Mouse (Mus musculus): ENCODE data around the gene Kcnj4.
A peak's percentile ranks its signal among the peaks of the same experiment; 100 is the strongest.
"Not testable (repeated sequence)": the region's sequence is repeated elsewhere in the genome, so short reads cannot be mapped to it uniquely, and the experiment has no call there.

The Kcnj4 gene

DNA sequence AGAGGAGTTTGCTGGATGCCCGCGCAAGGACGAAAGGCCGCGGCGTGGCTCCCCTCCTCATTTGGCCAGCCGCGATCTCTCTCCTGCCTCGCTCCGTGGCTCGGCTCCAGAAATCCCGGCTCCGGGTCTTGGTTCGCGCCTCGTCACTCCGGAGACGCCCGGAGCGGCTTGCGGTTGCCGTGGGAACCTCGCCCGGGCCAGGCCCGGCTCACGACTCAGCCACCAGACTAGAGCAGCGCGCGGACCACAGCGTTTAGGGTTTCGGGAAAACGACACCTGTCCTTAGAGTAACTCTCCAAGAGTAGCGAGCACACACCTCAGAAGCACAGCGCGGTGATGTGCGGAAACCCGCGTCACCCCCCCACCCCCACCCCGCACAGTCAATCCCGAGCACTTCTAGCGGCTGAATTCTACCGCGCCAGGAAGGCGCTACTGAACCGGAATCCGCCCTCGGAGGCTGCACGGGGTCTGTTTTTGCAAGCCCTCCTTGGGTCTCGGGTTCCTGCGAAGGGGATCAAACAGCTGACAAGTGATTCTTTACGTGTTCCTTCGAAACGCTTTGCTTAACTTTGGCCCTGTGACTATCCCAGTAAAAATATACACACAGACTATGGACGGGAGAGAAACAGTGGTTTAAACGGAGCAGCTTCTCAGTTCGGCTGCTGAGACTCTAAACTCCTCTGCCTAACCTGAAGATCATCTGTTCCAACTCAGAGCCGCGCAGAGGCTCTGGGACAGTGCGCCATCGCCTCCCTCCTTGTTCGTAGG lies 6.7 kb upstream of the Kcnj4 start:
- peak; percentile 76 for DNase-seq

GRCm38 (mm10) chr15:79510425-79510824 lies 5.4 kb upstream of the Kcnj4 start:
- DNase-seq: no peak

DNA sequence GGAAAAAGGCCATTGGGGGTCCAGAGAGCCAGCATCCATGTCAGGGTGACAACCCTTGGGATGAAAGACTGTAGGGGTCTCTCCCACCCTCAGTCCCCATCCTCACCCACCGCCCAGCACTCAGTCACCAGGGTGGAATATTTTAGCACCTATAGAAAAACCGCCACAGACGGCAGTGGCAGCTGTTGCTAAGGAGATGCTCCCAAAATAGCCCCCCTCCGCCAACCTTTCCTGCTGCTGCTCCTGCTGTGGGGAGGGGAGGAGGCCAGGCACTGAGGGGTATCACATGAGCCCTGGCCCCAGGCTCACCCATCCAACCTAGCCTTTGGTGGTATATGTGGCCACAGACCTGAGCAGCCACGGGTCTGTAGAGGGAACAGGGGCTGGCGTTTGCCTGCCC lies 5.0 kb upstream of the Kcnj4 start:
- no peak for DNase-seq

DNA sequence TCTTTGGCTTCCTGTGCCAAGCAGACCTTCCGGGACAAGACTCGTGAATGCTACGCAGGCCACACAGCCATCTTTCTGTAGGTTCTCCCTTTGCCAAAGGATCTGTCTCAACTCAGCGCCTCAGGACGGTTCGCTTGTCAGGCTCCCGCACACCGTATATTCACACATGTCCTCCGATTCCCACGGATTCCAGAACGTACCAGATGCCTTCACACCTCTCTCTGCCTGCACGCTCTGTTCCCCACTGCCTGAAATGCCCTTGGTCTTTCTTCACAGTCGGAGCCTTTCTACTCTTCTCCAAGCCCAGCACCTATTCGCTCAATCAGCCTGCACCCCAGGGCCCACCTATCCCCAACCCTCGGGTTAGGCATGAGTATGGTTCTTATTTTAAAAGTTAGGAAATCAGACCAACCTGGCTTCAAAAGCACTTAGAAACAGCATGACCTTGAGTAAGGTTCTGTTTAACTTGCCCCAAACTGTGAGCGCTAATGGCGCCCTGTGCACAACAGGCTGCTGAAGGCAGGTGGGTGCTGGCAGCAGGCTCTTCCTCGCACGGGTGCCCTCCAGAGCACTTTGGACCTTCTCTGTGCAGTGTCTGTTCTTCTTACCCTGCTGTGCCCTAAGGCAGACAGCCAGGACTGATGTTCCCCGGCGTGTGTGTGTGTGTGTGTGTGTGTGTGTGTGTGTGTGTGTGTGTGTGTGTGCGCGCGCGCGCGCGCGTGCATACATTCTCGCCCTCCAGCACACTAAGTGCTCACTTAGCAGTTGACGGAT lies 2.2 kb upstream of the Kcnj4 start:
- no peak for DNase-seq

GRCm38 (mm10) chr15:79506460-79506859 lies 1.4 kb upstream of the Kcnj4 start:
- no peak for DNase-seq

- DNase-seq: peak; percentile 86
These were observed 709 bp upstream of the Kcnj4 start for GRCm38 (mm10) chr15:79505616-79506283.

DNA sequence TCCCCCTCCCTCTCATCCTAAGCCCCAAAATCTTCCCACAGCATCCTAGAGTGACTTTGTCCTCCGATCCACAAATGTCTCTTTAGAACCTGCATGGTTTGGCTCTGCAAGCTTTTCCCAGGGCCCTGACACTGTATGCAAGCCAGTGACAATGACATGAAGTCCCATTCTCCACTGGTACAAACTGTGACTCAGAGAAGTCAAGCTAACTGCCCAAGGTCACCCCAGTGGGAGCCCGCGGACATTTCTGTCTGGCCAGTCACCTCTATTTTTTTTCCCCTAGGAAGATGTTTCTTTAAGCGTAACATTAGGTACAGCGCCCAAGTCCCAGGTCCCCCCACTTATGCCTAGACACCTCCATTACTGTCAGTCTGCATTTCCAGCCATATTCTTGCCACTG lies 1.6 kb downstream of the Kcnj4 start:
- no peak for DNase-seq

GRCm38 (mm10) chr15:79502891-79503341 lies 2.1 kb downstream of the Kcnj4 start:
- DNase-seq: no peak

DNA sequence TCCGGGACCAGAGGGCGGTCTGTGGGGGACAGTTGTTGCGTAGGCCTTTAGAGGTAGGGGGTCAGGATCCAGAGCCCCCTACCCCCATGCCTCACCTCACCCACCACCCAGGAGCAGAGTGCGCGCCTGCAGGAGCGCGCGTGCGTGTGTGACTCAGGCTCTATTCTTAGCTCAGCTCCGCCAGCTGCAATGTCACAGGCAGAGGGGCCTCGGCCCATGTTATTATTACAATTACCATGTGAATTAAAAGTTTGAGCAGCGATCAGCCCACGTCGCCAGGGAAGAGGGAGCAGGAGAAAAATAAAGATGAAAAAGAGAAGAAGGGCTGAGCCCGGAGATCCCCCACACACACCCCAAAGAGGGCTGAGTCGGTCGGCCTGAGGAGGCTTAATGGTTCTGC lies 4.9 kb downstream of the Kcnj4 start:
- DNase-seq: no peak

DNA sequence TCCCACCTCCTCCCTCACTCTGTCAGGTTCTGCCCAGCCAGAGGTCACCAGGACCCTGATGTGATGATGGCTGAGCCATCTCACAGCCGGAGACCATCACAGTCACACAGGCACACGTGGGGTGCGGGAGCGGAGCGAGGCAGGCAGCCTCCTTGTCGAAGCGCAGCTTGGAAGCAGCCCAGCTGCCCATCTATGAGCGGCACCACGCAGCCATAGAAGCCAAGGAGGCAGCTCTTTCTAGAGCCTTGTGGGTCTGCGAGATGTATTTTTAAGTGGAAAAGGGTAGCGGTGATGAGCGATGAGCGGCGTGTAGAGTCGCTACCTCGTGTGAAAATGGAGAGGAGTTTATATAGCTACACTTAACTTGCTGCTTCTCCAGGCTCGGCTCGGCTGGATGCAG lies 11.5 kb downstream of the Kcnj4 start:
- DNase-seq: no peak

DNA sequence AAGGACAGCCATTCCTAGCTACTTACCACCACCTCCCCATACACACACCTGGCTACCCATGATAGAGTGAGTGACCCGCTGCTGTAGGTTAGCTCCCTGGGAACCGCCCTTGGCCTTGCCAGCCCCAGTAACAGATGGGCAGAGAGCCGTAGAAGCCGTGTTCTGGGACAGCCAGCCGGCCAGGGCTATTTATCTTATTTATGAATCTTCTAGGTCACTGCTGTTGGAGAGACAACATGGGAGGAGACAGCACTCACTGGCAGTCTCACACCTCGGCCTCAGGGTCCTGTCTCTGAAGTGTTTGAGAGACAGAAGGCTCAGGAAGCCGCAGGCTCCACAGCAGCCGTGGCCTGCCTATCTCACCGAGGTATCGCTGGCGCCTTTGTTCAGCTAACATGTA lies 15.6 kb downstream of the Kcnj4 start:
- DNase-seq: no peak

DNA sequence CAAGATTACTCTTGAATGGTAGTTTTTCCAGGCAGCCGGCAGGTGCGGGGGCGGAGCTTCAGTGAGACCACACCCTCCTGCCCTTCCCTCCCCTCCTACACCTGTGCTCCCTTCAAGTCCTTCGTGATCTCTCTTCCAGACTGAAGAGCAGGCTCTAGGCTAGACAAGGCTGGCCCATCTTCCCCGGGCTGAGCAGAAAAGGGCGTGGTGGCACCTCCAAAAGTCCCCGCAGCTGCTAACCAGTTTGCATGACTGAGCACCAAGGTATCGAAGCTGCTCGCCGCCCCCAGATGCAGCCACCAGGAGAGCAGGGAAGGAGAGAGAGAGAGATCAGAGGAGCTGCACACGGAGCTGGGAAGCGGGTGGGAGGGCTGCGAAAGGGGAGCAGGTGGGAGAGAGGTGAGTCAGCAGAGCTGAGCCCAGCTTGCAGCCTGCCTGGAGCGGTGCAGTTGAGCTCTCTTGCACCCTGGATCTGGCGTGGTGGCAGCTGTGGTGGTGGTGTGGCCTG lies 23.8 kb downstream of the Kcnj4 start:
- DNase-seq: no peak

DNA sequence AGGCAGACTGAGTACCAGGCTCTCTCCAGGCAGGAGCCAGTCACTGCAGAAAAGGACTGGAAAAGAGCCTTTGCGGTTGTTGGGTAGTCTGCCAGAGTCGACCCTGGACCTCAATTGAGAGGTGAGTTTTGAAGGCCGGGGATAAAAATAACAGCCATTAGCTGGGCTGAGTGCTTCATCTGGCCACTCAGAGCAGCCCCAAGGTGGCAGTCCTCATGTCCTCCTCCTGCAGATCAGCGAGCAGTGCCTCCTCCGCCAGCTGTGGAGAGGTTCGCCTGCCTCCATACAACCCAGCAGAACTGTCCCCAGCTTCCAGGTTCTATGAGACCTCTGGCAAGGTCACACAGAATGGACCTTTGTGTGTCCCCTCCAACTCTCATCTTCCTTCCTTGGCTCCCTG lies 27.8 kb downstream of the Kcnj4 start:
- DNase-seq: no peak

DNA sequence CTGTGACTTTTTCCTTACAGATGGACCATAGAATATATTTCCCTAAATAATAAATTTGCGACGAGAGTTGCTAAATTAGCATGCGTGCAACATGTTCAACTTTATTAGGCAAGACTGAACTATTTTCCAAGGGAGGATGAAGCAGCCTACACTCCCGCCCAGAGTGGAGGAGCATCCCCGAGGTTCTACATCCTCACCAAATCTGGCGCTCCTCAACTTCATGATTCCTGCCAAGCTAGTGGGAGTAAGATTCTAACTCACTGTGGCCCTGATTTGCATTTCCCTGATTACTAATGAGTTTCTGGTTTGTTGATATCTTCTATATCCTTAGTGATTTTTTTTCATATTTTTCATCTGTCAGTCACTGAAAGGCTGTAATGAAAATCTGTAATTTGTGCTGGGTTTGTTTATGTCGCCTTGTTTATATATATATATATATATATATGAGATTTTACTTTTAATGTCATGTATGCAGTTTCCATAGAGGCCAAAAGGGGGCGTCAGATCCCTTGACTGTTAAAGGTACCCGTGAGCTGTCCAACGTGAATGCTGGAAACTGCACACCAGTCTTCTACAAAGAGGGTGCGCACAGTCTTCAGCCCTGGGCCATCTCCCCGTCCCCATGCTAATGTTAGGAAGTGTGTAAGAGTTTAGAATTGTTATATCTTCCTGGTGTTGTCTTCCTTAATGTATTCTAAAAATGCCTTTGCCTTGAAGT lies 31.2 kb downstream of the Kcnj4 start:
- DNase-seq: no peak

GRCm38 (mm10) chr15:79473042-79473441 lies 32.0 kb downstream of the Kcnj4 start:
- peak; percentile 47 for DNase-seq

GRCm38 (mm10) chr15:79471095-79471494 lies 33.9 kb downstream of the Kcnj4 start:
- no peak for DNase-seq

DNA sequence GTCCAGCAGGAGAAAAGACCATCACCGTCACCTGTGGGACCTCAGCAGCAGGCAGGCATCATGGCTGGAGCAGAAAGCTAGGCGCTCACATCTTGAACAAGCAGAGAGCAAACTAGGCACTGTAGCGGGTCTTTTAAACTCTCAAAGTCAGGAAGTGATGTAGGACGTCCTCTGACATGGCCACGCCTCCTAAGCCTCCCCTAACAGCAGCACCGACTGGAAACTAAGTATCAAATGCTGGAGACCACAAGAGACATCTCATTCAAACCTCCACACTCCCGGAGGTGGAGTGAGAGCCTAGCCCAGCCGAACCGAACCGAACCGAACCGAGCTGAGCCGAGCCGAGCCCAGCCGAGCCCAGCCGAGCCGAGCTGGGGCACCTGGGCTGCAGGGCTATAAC lies 34.5 kb downstream of the Kcnj4 start:
- DNase-seq: no peak

GRCm38 (mm10) chr15:79469577-79469976 lies 35.5 kb downstream of the Kcnj4 start:
- DNase-seq: no peak

- peak; percentile 94 for DNase-seq
These were observed 38.3 kb downstream of the Kcnj4 start for GRCm38 (mm10) chr15:79466601-79467286.

GRCm38 (mm10) chr15:79456546-79456945 lies 48.5 kb downstream of the Kcnj4 start:
- no peak for DNase-seq

- DNase-seq: not testable (repeated sequence)
These were observed 48.9 kb downstream of the Kcnj4 start for GRCm38 (mm10) chr15:79456104-79456503.

GRCm38 (mm10) chr15:79455106-79455810 lies 49.8 kb downstream of the Kcnj4 start, which contains the start of gene Csnk1e:
TSS of gene Csnk1e (minus strand) at chr15:79455566.
- DNase-seq: peak; percentile 70

Data from thymus, postnatal 4 days (tissue).